Mouse (Mus musculus) forebrain, embryonic 15.5 days (tissue): ENCODE results near the gene Gm13287. TPM values are rescaled to one million over a fixed set of nuclear protein-coding genes. Genes with fewer than 3 reads are reported as not detected.
"Not testable (repeated sequence)": the region's sequence is repeated elsewhere in the genome, so short reads cannot be mapped to it uniquely, and the experiment has no call there.

ENCODE experiments used
- ATAC-seq: fragments of 200-750 bp; cut with Nextera tagmentation; replicated peaks from 2 replicates; pipeline ENCODE4 v1.8.0; 2017; ENCODE audit warnings: mild to moderate bottlenecking, moderate TSS enrichment, moderate library complexity
- H3K27ac ChIP-seq: fragments of 300-500 bp; sonication (generic); replicated peaks from 2 replicates; pipeline ENCODE4 v1.5.1; 2015; ENCODE audit warnings: mild to moderate bottlenecking, inconsistent platforms
- H3K27me3 ChIP-seq: fragments of 300-500 bp; sonication (generic); 2 replicates; pipeline ENCODE4 v1.6.1; 2015; ENCODE audit warnings: inconsistent platforms
- H3K36me3 ChIP-seq: fragments of 300-500 bp; sonication (generic); 2 replicates; pipeline ENCODE4 v1.6.1; 2015; ENCODE audit warnings: mild to moderate bottlenecking, inconsistent platforms
- H3K4me1 ChIP-seq: fragments of 300-500 bp; sonication (generic); 2 replicates; pipeline ENCODE4 v1.6.1; 2015; ENCODE audit warnings: inconsistent platforms
- H3K4me2 ChIP-seq: fragments of 300-500 bp; sonication (generic); replicated peaks from 2 replicates; pipeline ENCODE4 v1.6.1; 2015; ENCODE audit warnings: mild to moderate bottlenecking, inconsistent platforms
- H3K4me3 ChIP-seq: fragments of 300-500 bp; sonication (generic); 2 replicates; pipeline ENCODE4 v1.5.1; 2015; ENCODE audit warnings: mild to moderate bottlenecking, inconsistent platforms
- H3K9ac ChIP-seq: fragments of 300-500 bp; sonication (generic); replicated peaks from 2 replicates; pipeline ENCODE4 v1.6.1; 2015; ENCODE audit warnings: mild to moderate bottlenecking, inconsistent platforms
- H3K9me3 ChIP-seq: fragments of 300-500 bp; sonication (generic); 2 replicates; pipeline ENCODE4 v1.6.1; 2016; ENCODE audit warnings: inconsistent platforms
- WGBS: fragments of 180-500 bp; shearing (Covaris S2); methylation state at CpG from one replicate; pipeline ENCODE4 v1.1.7; 2015; ENCODE audit warnings: mixed read lengths; 5-methylcytosine and 5-hydroxymethylcytosine counted together
- polyA plus RNA-seq: library from polyadenylated mRNA; unstranded; fragments of >200 nt; fragmentation: Nextera tagmentation; extraction: Ambion mirVana; gene quantifications from 2 replicates; pipeline ENCODE4 v1.2.1, GENCODE M21; 2015

The Gm13287 gene
- not detected in 2 replicates for polyA plus RNA-seq

- not testable (repeated sequence) for H3K4me2 ChIP-seq, H3K27ac ChIP-seq, ATAC-seq, H3K36me3 ChIP-seq, H3K9me3 ChIP-seq, H3K4me3 ChIP-seq, H3K27me3 ChIP-seq, H3K4me1 ChIP-seq, H3K9ac ChIP-seq
- WGBS = no CpG with 5 or more reads among the region's 29 CpGs
Measured at GRCm38 (mm10) chr4:88802954-88803353, at the start of gene Gm13287. Gm13287 (plus strand) TSS chr4:88803254.

- H3K9me3 ChIP-seq, H3K9ac ChIP-seq, H3K4me2 ChIP-seq, H3K27me3 ChIP-seq, ATAC-seq, H3K27ac ChIP-seq, H3K4me1 ChIP-seq, H3K36me3 ChIP-seq, H3K4me3 ChIP-seq: not testable (repeated sequence)
- 75% methylated on average over 15 of the region's 15 CpGs for WGBS
Measured at GRCm38 (mm10) chr4:88754818-88755340, 48.2 kb upstream of the Gm13287 start, which contains the start of gene Gm13271. Gm13271 (plus strand) TSS chr4:88754868.

- not testable (repeated sequence) for ATAC-seq
- peak overlapping the region; percentile 19 for H3K27ac ChIP-seq
- WGBS = 11% methylated on average over 28 of the region's 31 CpGs
Measured at GRCm38 (mm10) chr4:88756581-88757513, 46.2 kb upstream of the Gm13287 start.

GRCm38 (mm10) chr4:88757628-88758031 lies 45.4 kb upstream of the Gm13287 start:
- ATAC-seq = peak; percentile 100
- Histone ChIP-seq H3K4me2 (peak overlapping the region; percentile 89), H3K27ac (peak overlapping the region; percentile 19), H3K4me3 (peak overlapping the region; percentile 47), H3K9ac (peak overlapping the region; percentile 35)
- under 1% methylated on average over 21 of the region's 21 CpGs for WGBS
- not testable (repeated sequence) for H3K27me3 ChIP-seq, H3K4me1 ChIP-seq, H3K36me3 ChIP-seq, H3K9me3 ChIP-seq

More at GRCm38 (mm10) chr4:88756581-88757513, 46.2 kb upstream of the Gm13287 start:
- H3K9me3 ChIP-seq, H3K4me1 ChIP-seq, H3K36me3 ChIP-seq, H3K27me3 ChIP-seq: not testable (repeated sequence)
- H3K4me3 ChIP-seq = peak overlapping the region; percentile 47
- peak overlapping the region; percentile 35 for H3K9ac ChIP-seq
- peak overlapping the region; percentile 89 for H3K4me2 ChIP-seq

GRCm38 (mm10) chr4:88758751-88759150 lies 44.3 kb upstream of the Gm13287 start:
- not testable (repeated sequence) for H3K9me3 ChIP-seq, H3K4me2 ChIP-seq, H3K4me3 ChIP-seq, H3K4me1 ChIP-seq, ATAC-seq, H3K27ac ChIP-seq, H3K27me3 ChIP-seq, H3K9ac ChIP-seq, H3K36me3 ChIP-seq
- WGBS = 81% methylated on average over 9 of the region's 9 CpGs

- not testable (repeated sequence) for H3K27me3 ChIP-seq, H3K9me3 ChIP-seq, H3K36me3 ChIP-seq, H3K27ac ChIP-seq, ATAC-seq, H3K4me1 ChIP-seq
- WGBS = 33% methylated on average over 10 of the region's 14 CpGs
- H3K4me2 ChIP-seq = peak within 1 kb of the TSS; percentile 63
- 0 out of 2 replicates have a peak within 1 kb of the TSS, but pooled peaks have one; percentile 16 for H3K9ac ChIP-seq
- peak within 1 kb of the TSS; percentile 36 for H3K4me3 ChIP-seq
Measured at GRCm38 (mm10) chr4:88759610-88760268, 43.3 kb upstream of the Gm13287 start, which contains the start of gene Gm13283. Gm13283 (plus strand) TSS chr4:88760119.

GRCm38 (mm10) chr4:88760431-88760830 lies 42.6 kb upstream of the Gm13287 start:
- not testable (repeated sequence) for H3K9me3 ChIP-seq, ATAC-seq, H3K36me3 ChIP-seq, H3K4me1 ChIP-seq, H3K27me3 ChIP-seq, H3K27ac ChIP-seq
- 0 out of 2 replicates have a peak overlapping the region, but pooled peaks have one; percentile 16 for H3K9ac ChIP-seq
- H3K4me3 ChIP-seq = peak overlapping the region; percentile 36
- under 1% methylated on average over 24 of the region's 28 CpGs for WGBS
- H3K4me2 ChIP-seq = peak overlapping the region; percentile 63

- H3K4me1 ChIP-seq, H3K9ac ChIP-seq, H3K4me2 ChIP-seq, ATAC-seq, H3K27me3 ChIP-seq, H3K4me3 ChIP-seq, H3K9me3 ChIP-seq, H3K36me3 ChIP-seq, H3K27ac ChIP-seq: not testable (repeated sequence)
- WGBS = 64% methylated on average over 6 of the region's 8 CpGs
Measured at GRCm38 (mm10) chr4:88761776-88762175, 41.3 kb upstream of the Gm13287 start.

- not testable (repeated sequence) for H3K27me3 ChIP-seq
Measured at GRCm38 (mm10) chr4:88762341-88762740, 40.7 kb upstream of the Gm13287 start.

GRCm38 (mm10) chr4:88763384-88764018 lies 39.6 kb upstream of the Gm13287 start:
- H3K4me3 ChIP-seq = peak overlapping the region; percentile 41
- H3K9ac ChIP-seq = 0 out of 2 replicates have a peak overlapping the region, but pooled peaks have one; percentile 24
- H3K36me3 ChIP-seq, ATAC-seq, H3K27me3 ChIP-seq, H3K9me3 ChIP-seq, H3K27ac ChIP-seq, H3K4me1 ChIP-seq: not testable (repeated sequence)
- WGBS = 2% methylated on average over 34 of the region's 42 CpGs
- peak overlapping the region; percentile 63 for H3K4me2 ChIP-seq

More at GRCm38 (mm10) chr4:88762341-88762740, 40.7 kb upstream of the Gm13287 start:
- not testable (repeated sequence) for ATAC-seq, H3K27ac ChIP-seq, H3K9me3 ChIP-seq, H3K9ac ChIP-seq, H3K36me3 ChIP-seq, H3K4me3 ChIP-seq, H3K4me2 ChIP-seq, H3K4me1 ChIP-seq
- 59% methylated on average over 9 of the region's 9 CpGs for WGBS

- ATAC-seq, H3K4me2 ChIP-seq, H3K27ac ChIP-seq, H3K27me3 ChIP-seq, H3K4me1 ChIP-seq, H3K9me3 ChIP-seq, H3K4me3 ChIP-seq, H3K36me3 ChIP-seq, H3K9ac ChIP-seq: not testable (repeated sequence)
- WGBS = no CpG with 5 or more reads among the region's 32 CpGs
Measured at GRCm38 (mm10) chr4:88773534-88773933, 29.5 kb upstream of the Gm13287 start, which contains the start of gene Gm13290. Gm13290 (plus strand) TSS chr4:88773834.
